Mouse (Mus musculus) hindbrain, postnatal 0 days (tissue): ENCODE measurements at regions not wholly inside any gene's neighbourhood (a gene's known extent, or its start where the extent isn't known, plus 50 kb on each side); places are given as distances from the start of the nearest gene placed in this dataset.
A peak's percentile ranks its signal among the peaks of the same experiment; 100 is the strongest.

Source experiments
- ATAC-seq: fragments of 200-750 bp; cut with Nextera tagmentation; 2 replicates; pipeline ENCODE4 v1.8.0; 2017; ENCODE audit warnings: mild to moderate bottlenecking, moderate TSS enrichment, moderate library complexity
- DNase-seq: peaks from one replicate; pipeline ENCODE4 v3.0.0-alpha.2; 2015; ENCODE audit warnings: low spot score
- H3K27ac ChIP-seq: fragments of 300-500 bp; sonication (generic); 2 replicates; pipeline ENCODE4 v1.5.1; 2014; ENCODE audit warnings: mild to moderate bottlenecking
- H3K27me3 ChIP-seq: fragments of 300-500 bp; sonication (generic); 2 replicates; pipeline ENCODE4 v1.6.1; 2014; ENCODE audit warnings: low read length, mixed read lengths; ENCODE audit not compliant: insufficient read depth
- H3K36me3 ChIP-seq: fragments of 300-500 bp; sonication (generic); 2 replicates; pipeline ENCODE4 v1.6.1; 2014; ENCODE audit warnings: low read length, mixed read lengths; ENCODE audit not compliant: insufficient read depth
- H3K4me1 ChIP-seq: fragments of 300-500 bp; sonication (generic); 2 replicates; pipeline ENCODE4 v1.6.1; 2014; ENCODE audit warnings: antibody characterized with exemption, low read length, mixed read lengths; ENCODE audit not compliant: insufficient read depth
- H3K4me2 ChIP-seq: fragments of 300-500 bp; sonication (generic); 2 replicates; pipeline ENCODE4 v1.6.1; 2014; ENCODE audit warnings: low read depth, mild to moderate bottlenecking, low read length, moderate library complexity, mixed read lengths
- H3K4me3 ChIP-seq: fragments of 300-500 bp; sonication (generic); 2 replicates; pipeline ENCODE4 v1.5.1; 2014; ENCODE audit warnings: low read length
- H3K9ac ChIP-seq: fragments of 300-500 bp; sonication (generic); replicated peaks from 2 replicates; pipeline ENCODE4 v1.6.1; 2014; ENCODE audit warnings: mild to moderate bottlenecking, low read length, moderate library complexity, mixed read lengths
- H3K9me3 ChIP-seq: fragments of 300-500 bp; sonication (generic); 2 replicates; pipeline ENCODE4 v1.6.1; 2016; ENCODE audit warnings: low read length, mixed read lengths
- CTCF ChIP-seq: IDR thresholded peaks from 2 replicates; pipeline ENCODE4 v1.5.1; 2016; ENCODE audit warnings: antibody characterized with exemption, control low read depth, low read depth
- WGBS: fragments of 180-500 bp; shearing (Covaris S2); extraction: QIAGEN DNeasy Blood & Tissue Kit; methylation state at CpG from one replicate; pipeline ENCODE4 v1.1.7; 2014; 5-methylcytosine and 5-hydroxymethylcytosine counted together

GRCm38 (mm10) chr10:23711416-23712171 is 75.5 kb downstream of the Rps12 start:
- no peak overlapping the region for H3K4me3 ChIP-seq
- no peaks in the 10 kb centered on the region for H3K36me3 ChIP-seq
- ATAC-seq (no peak), DNase-seq (no peak)
- H3K27me3 ChIP-seq = no peaks in the 10 kb centered on the region
- 60% methylated on average over 6 of the region's 6 CpGs for WGBS
- TF ChIP-seq CTCF = no peak
- no peaks in the 10 kb centered on the region for H3K4me1 ChIP-seq
- H3K27ac ChIP-seq = no peak overlapping the region
- no peaks in the 10 kb centered on the region for H3K9me3 ChIP-seq
- H3K9ac ChIP-seq = no peak overlapping the region
- H3K4me2 ChIP-seq = no peak overlapping the region

GRCm38 (mm10) chr10:23710999-23711398 is 76.1 kb downstream of the Rps12 start:
- ATAC-seq = no peak

GRCm38 (mm10) chr10:23708261-23708660 is 78.8 kb downstream of the Rps12 start:
- H3K27ac ChIP-seq = no peak overlapping the region
- no peak for ATAC-seq
- H3K4me2 ChIP-seq = no peak overlapping the region
- 86% methylated on average over 8 of the region's 8 CpGs for WGBS
- H3K36me3 ChIP-seq = no peaks in the 10 kb centered on the region
- no peaks in the 10 kb centered on the region for H3K27me3 ChIP-seq
- TF ChIP-seq CTCF = no peak
- H3K4me3 ChIP-seq = no peak overlapping the region
- no peaks in the 10 kb centered on the region for H3K9me3 ChIP-seq
- no peaks in the 10 kb centered on the region for H3K4me1 ChIP-seq
- no peak for DNase-seq
- H3K9ac ChIP-seq = no peak overlapping the region

More at GRCm38 (mm10) chr10:23710999-23711398, 76.1 kb downstream of the Rps12 start:
- Histone ChIP-seq H3K36me3 (no peaks in the 10 kb centered on the region), H3K9ac (no peak overlapping the region), H3K27me3 (no peaks in the 10 kb centered on the region), H3K4me1 (no peaks in the 10 kb centered on the region), H3K9me3 (no peaks in the 10 kb centered on the region), H3K27ac (no peak overlapping the region), H3K4me3 (no peak overlapping the region), H3K4me2 (no peak overlapping the region)
- no peak for TF ChIP-seq CTCF
- WGBS = 82% methylated on average over 6 of the region's 6 CpGs
- no peak for DNase-seq

- Histone ChIP-seq H3K4me2 (no peak overlapping the region), H3K9ac (no peak overlapping the region), H3K9me3 (no peaks in the 10 kb centered on the region), H3K27ac (no peak overlapping the region), H3K4me1 (no peaks in the 10 kb centered on the region), H3K36me3 (no peaks in the 10 kb centered on the region), H3K27me3 (no peaks in the 10 kb centered on the region), H3K4me3 (no peak overlapping the region)
- TF ChIP-seq CTCF = no peak
- 79% methylated on average over 3 of the region's 3 CpGs for WGBS
- no peak for DNase-seq
- no peak for ATAC-seq
Measured at GRCm38 (mm10) chr10:23707141-23707540, 79.9 kb downstream of the Rps12 start.

- Histone ChIP-seq H3K4me1 (no peaks in the 10 kb centered on the region), H3K36me3 (no peaks in the 10 kb centered on the region), H3K4me2 (no peak overlapping the region), H3K4me3 (no peak overlapping the region), H3K27me3 (no peaks in the 10 kb centered on the region), H3K9me3 (no peaks in the 10 kb centered on the region), H3K9ac (no peak overlapping the region), H3K27ac (no peak overlapping the region)
- ATAC-seq = no peak
- no peak for DNase-seq
- no peak for TF ChIP-seq CTCF
- 60% methylated on average over 1 of the region's 1 CpGs for WGBS
Measured at GRCm38 (mm10) chr10:23704048-23704447, 83.0 kb downstream of the Rps12 start.

- H3K4me2 ChIP-seq = no peak overlapping the region
- no peak overlapping the region for H3K27ac ChIP-seq
- no peak for TF ChIP-seq CTCF
- ATAC-seq = no peak
- H3K4me1 ChIP-seq = no peaks in the 10 kb centered on the region
- H3K9me3 ChIP-seq = no peaks in the 10 kb centered on the region
- no peak overlapping the region for H3K4me3 ChIP-seq
- no peaks in the 10 kb centered on the region for H3K36me3 ChIP-seq
- no peak overlapping the region for H3K9ac ChIP-seq
- H3K27me3 ChIP-seq = no peaks in the 10 kb centered on the region
- WGBS = 86% methylated on average over 2 of the region's 2 CpGs
- DNase-seq = no peak
Measured at GRCm38 (mm10) chr10:23691291-23691690, 95.8 kb downstream of the Rps12 start.

- H3K4me3 ChIP-seq = no peak overlapping the region
- ATAC-seq = 0 out of 2 replicates have a peak, but pooled peaks have one; percentile 53
- peak; percentile 24 for DNase-seq
- no peak overlapping the region for H3K27ac ChIP-seq
- 0 out of 2 replicates have a peak overlapping the region, but pooled peaks have one; percentile 2 for H3K4me2 ChIP-seq
- no peak overlapping the region for H3K9ac ChIP-seq
- H3K9me3 ChIP-seq = no peaks in the 10 kb centered on the region
- no peaks in the 10 kb centered on the region for H3K4me1 ChIP-seq
- no peaks in the 10 kb centered on the region for H3K36me3 ChIP-seq
- no peaks in the 10 kb centered on the region for H3K27me3 ChIP-seq
- TF ChIP-seq CTCF = no peak
- 40% methylated on average over 10 of the region's 10 CpGs for WGBS
Measured at GRCm38 (mm10) chr10:23686969-23687368, 100.1 kb downstream of the Rps12 start.
